Mouse (Mus musculus): Measurements from ENCODE around the gene Eps15l1. TPM values are rescaled to one million over a fixed set of nuclear protein-coding genes. Genes with fewer than 3 reads are reported as not detected.

Eps15l1 gene
- 68.8 and 71.6 TPM in 2 replicates for polyA plus RNA-seq (2014; fragmentation: Nextera tagmentation; extraction: Ambion mirVana)

DNA sequence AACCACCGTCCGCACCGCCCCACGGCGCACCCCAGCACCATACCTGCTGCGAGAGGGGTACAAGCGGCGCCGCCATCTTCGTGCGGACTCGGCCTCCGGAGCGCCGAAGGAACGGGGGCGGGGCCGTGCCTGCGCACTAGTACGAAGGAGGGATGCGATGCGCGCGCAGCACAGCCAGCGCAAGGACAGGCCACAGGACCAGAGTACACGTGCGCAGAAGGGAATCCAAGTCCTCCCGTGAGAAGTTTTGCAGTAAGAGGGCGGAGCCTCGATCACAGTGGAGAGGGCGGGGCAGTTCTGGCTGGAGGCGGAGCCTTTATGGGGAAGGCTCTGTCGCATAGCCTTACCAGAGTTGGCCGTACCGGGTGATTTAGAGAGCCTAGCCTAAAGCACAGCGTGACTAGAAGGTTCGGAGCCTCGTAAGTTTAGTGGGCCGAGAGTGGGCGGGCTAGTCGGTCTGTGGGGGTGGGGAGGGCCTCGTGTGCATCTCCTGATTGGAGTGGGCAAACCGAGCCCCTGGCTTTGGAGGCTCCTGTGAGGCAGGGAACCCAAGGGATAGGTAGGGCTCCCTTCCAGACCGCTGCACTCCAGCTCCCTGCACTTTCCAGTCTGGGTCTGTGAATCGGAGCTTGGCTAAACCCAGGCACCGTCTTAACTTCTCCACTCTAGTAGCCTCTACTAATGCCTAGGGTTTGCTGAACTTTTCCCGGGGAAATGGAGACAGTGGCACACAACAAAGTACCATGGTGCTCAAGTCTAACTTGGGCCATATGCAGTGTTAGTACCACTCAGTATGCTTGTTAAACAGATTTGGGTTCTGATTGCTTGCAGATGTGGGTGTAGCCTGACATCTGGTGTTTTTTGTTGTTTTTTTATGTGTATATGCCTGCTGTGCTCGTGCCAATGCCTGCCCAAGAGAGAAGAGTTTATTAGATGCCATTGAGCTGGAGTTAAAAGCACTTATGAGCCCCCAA is at the start of gene Eps15l1:
Gene Eps15l1, minus strand, starts transcription at position 99 of the 974 bp plus-strand sequence.
- peak; percentile 98 for ATAC-seq (replicated peaks; ENCODE audit: insufficient number of reproducible peaks, low FRiP score, low TSS enrichment, low read depth)
- Histone ChIP-seq H3K27me3 (ENCODE audit: control insufficient read depth, insufficient read depth, low read length) (no peaks in the 10 kb centered on the region), H3K4me1 (ENCODE audit: control insufficient read depth, insufficient read depth, low read length) (peaks cover 5% of the 10 kb centered on the region; the same call in 1 of the 2 replicates), H3K36me3 (replicated peaks; ENCODE audit: control insufficient read depth, insufficient read depth, low read depth, low read length) (no peaks in the 10 kb centered on the region), H3K4me2 (ENCODE audit: low read depth, low read length) (peak within 1 kb of the TSS; percentile 70), H3K4me3 (ENCODE audit: low read depth, low read length) (peak within 1 kb of the TSS; percentile 89), H3K9ac (replicated peaks; ENCODE audit: low read length) (peak within 1 kb of the TSS; percentile 90), H3K27ac (replicated peaks; ENCODE audit: low read depth, low read length) (peak within 1 kb of the TSS; percentile 78), H3K9me3 (replicated peaks; ENCODE audit: control insufficient read depth, low read length) (no peaks in the 10 kb centered on the region)
- DNase-seq (ENCODE audit: low spot score), result peak; percentile 99
- WGBS, result under 1% methylated on average over 48 of the region's 48 CpGs

DNA sequence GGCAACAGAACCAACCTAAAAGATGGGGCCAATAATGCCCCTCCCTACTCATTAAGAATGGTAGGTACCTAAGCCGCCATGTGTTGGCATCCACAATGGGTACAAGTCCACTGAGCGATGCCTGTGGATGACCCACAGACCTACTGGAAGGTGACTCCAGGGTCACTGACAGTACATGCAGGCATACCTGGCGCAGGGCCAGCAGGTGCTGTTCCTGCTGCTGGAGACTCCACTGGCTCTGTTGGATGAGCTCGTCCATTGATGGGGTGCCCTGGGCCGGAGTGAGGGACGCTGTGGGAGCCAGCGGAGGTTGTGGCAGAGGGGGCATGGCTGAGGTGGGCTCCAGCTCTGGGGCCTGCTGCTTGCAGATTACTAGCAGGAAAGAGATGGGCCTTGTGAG is 49.4 kb upstream of the Eps15l1 start:
- Histone ChIP-seq H3K36me3 (replicated peaks; ENCODE audit: control insufficient read depth, insufficient read depth, low read depth, low read length) (peaks cover 37% of the 10 kb centered on the region), H3K4me1 (ENCODE audit: control insufficient read depth, insufficient read depth, low read length) (no peaks in the 10 kb centered on the region)

DNA sequence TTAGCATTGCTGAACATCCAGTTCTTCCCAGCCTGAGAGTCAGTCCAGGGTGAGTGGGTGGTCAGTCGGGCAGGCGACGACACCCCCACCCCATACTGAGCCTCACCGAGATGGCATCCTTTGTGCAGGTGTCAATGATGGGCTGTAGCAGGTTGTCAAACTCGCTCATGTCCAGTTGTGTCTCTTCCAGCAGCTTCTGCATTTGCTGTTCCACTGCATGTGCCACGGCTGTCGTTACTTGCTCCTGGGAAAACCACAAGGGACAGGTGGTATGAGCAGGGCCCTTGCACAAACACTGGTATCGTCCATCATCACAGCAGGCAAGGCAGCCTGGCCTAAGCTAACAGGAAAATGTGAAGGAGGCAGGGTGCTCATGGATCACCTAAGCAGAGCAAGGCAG is 48.7 kb upstream of the Eps15l1 start:
- no peaks in the 10 kb centered on the region for H3K4me1 ChIP-seq (ENCODE audit: control insufficient read depth, insufficient read depth, low read length)
- WGBS, result 93% methylated on average over 8 of the region's 8 CpGs
- no peak overlapping the region for H3K4me2 ChIP-seq (ENCODE audit: low read depth, low read length)
- H3K27me3 ChIP-seq (ENCODE audit: control insufficient read depth, insufficient read depth, low read length), result no peaks in the 10 kb centered on the region
- H3K9me3 ChIP-seq (replicated peaks; ENCODE audit: control insufficient read depth, low read length), result no peaks in the 10 kb centered on the region
- DNase-seq (ENCODE audit: low spot score) (no peak), ATAC-seq (replicated peaks; ENCODE audit: insufficient number of reproducible peaks, low FRiP score, low TSS enrichment, low read depth) (no peak)
- peaks cover 42% of the 10 kb centered on the region for H3K36me3 ChIP-seq (replicated peaks; ENCODE audit: control insufficient read depth, insufficient read depth, low read depth, low read length)
- no peak overlapping the region for H3K9ac ChIP-seq (replicated peaks; ENCODE audit: low read length)
- no peak overlapping the region for H3K4me3 ChIP-seq (ENCODE audit: low read depth, low read length)
- no peak overlapping the region for H3K27ac ChIP-seq (replicated peaks; ENCODE audit: low read depth, low read length)

More for the DNA sequence above, 49.4 kb upstream of the Eps15l1 start:
- no peak for DNase-seq (ENCODE audit: low spot score)
- no peaks in the 10 kb centered on the region for H3K9me3 ChIP-seq (replicated peaks; ENCODE audit: control insufficient read depth, low read length)
- ATAC-seq (replicated peaks; ENCODE audit: insufficient number of reproducible peaks, low FRiP score, low TSS enrichment, low read depth), result no peak
- H3K4me3 ChIP-seq (ENCODE audit: low read depth, low read length), result no peak overlapping the region
- 94% methylated on average over 7 of the region's 7 CpGs for WGBS
- H3K27me3 ChIP-seq (ENCODE audit: control insufficient read depth, insufficient read depth, low read length), result no peaks in the 10 kb centered on the region
- no peak overlapping the region for H3K9ac ChIP-seq (replicated peaks; ENCODE audit: low read length)
- H3K4me2 ChIP-seq (ENCODE audit: low read depth, low read length), result no peak overlapping the region
- H3K27ac ChIP-seq (replicated peaks; ENCODE audit: low read depth, low read length), result no peak overlapping the region

DNA sequence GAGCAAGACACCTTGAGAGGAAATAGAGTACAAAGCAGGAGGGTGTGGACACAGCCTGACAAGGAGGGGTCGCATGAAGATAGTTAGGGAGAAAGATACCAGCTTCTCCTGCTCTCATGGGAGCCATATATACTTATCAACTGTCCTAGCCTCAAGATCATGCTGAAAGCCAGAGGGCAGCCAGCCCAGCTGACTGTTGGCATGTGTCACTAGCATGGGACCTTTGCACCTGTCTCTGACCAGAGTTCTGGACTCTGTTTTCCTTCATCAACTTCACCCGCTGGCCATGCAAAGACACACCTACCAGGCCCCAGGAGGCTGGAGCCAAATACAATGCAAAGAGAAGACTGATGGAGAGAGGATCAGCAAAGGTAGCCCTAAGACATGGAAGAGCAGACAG is 48.0 kb upstream of the Eps15l1 start:
- no peak overlapping the region for H3K9ac ChIP-seq (replicated peaks; ENCODE audit: low read length)
- no peaks in the 10 kb centered on the region for H3K9me3 ChIP-seq (replicated peaks; ENCODE audit: control insufficient read depth, low read length)
- no peaks in the 10 kb centered on the region for H3K4me1 ChIP-seq (ENCODE audit: control insufficient read depth, insufficient read depth, low read length)
- ATAC-seq (replicated peaks; ENCODE audit: insufficient number of reproducible peaks, low FRiP score, low TSS enrichment, low read depth) (no peak), DNase-seq (ENCODE audit: low spot score) (no peak)
- WGBS, result 93% methylated on average over 2 of the region's 2 CpGs
- H3K4me3 ChIP-seq (ENCODE audit: low read depth, low read length), result no peak overlapping the region
- no peak overlapping the region for H3K4me2 ChIP-seq (ENCODE audit: low read depth, low read length)
- no peaks in the 10 kb centered on the region for H3K27me3 ChIP-seq (ENCODE audit: control insufficient read depth, insufficient read depth, low read length)
- peaks cover 44% of the 10 kb centered on the region for H3K36me3 ChIP-seq (replicated peaks; ENCODE audit: control insufficient read depth, insufficient read depth, low read depth, low read length)
- no peak overlapping the region for H3K27ac ChIP-seq (replicated peaks; ENCODE audit: low read depth, low read length)

DNA sequence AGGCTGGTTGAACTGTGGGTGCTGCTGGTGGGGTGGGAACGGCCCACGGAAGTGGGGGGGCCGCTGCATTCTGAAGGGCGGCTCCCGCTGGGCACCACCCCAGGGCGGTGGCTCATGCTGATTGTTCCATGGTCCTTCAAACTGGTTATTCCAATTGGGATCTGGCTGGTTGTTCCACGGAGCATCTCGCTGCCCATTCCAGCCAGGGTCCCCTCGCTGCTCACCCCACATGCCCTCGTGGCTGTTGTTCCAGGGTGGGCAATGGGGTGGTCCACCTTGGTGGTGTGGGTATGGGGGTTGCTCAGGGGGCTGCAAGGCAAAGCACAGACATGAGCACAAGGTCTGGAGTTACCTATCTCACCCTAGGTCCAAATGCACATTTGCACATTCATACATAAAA is 43.0 kb upstream of the Eps15l1 start:
- no peak overlapping the region for H3K27ac ChIP-seq (replicated peaks; ENCODE audit: low read depth, low read length)
- 97% methylated on average over 10 of the region's 10 CpGs for WGBS
- H3K4me1 ChIP-seq (ENCODE audit: control insufficient read depth, insufficient read depth, low read length), result no peaks in the 10 kb centered on the region
- no peaks in the 10 kb centered on the region for H3K9me3 ChIP-seq (replicated peaks; ENCODE audit: control insufficient read depth, low read length)
- no peak for ATAC-seq (replicated peaks; ENCODE audit: insufficient number of reproducible peaks, low FRiP score, low TSS enrichment, low read depth)
- no peak overlapping the region for H3K4me3 ChIP-seq (ENCODE audit: low read depth, low read length)
- DNase-seq (ENCODE audit: low spot score), result no peak
- no peaks in the 10 kb centered on the region for H3K27me3 ChIP-seq (ENCODE audit: control insufficient read depth, insufficient read depth, low read length)
- peaks cover 62% of the 10 kb centered on the region for H3K36me3 ChIP-seq (replicated peaks; ENCODE audit: control insufficient read depth, insufficient read depth, low read depth, low read length)
- no peak overlapping the region for H3K4me2 ChIP-seq (ENCODE audit: low read depth, low read length)
- H3K9ac ChIP-seq (replicated peaks; ENCODE audit: low read length), result no peak overlapping the region

GRCm38 (mm10) chr8:72459881-72460533 is 38.7 kb upstream of the Eps15l1 start:
- no peak overlapping the region for H3K9ac ChIP-seq (replicated peaks; ENCODE audit: low read length)
- H3K9me3 ChIP-seq (replicated peaks; ENCODE audit: control insufficient read depth, low read length), result no peaks in the 10 kb centered on the region
- H3K4me3 ChIP-seq (ENCODE audit: low read depth, low read length), result no peak overlapping the region
- WGBS, result 82% methylated on average over 4 of the region's 4 CpGs
- DNase-seq (ENCODE audit: low spot score) (no peak), ATAC-seq (replicated peaks; ENCODE audit: insufficient number of reproducible peaks, low FRiP score, low TSS enrichment, low read depth) (no peak)
- H3K36me3 ChIP-seq (replicated peaks; ENCODE audit: control insufficient read depth, insufficient read depth, low read depth, low read length), result peaks cover 37% of the 10 kb centered on the region
- no peak overlapping the region for H3K27ac ChIP-seq (replicated peaks; ENCODE audit: low read depth, low read length)
- no peaks in the 10 kb centered on the region for H3K27me3 ChIP-seq (ENCODE audit: control insufficient read depth, insufficient read depth, low read length)
- no peaks in the 10 kb centered on the region for H3K4me1 ChIP-seq (ENCODE audit: control insufficient read depth, insufficient read depth, low read length)
- H3K4me2 ChIP-seq (ENCODE audit: low read depth, low read length), result no peak overlapping the region

DNA sequence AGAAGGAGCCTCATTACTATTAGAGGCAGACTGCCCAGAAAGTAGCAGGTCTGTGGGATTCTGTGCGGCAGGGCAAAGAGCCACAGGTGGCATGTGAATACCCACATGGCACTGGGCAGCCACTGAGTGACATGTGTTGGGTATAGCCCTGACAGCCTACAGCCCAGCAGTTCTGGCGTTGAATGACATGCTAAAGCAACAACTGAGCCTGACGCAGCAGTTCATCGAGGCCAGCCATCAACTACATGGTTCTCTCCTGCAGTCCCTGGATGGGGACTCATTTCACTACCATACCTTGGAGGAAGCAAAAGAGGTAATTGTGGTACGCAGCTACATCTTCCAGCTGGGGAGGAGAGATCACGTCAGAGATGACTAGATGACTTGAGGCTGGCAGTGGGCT is 37.2 kb upstream of the Eps15l1 start:
- 87% methylated on average over 6 of the region's 6 CpGs for WGBS
- Histone ChIP-seq H3K9ac (replicated peaks; ENCODE audit: low read length) (no peak overlapping the region), H3K27ac (replicated peaks; ENCODE audit: low read depth, low read length) (no peak overlapping the region), H3K4me1 (ENCODE audit: control insufficient read depth, insufficient read depth, low read length) (no peaks in the 10 kb centered on the region), H3K4me2 (ENCODE audit: low read depth, low read length) (no peak overlapping the region), H3K27me3 (ENCODE audit: control insufficient read depth, insufficient read depth, low read length) (no peaks in the 10 kb centered on the region), H3K4me3 (ENCODE audit: low read depth, low read length) (no peak overlapping the region), H3K9me3 (replicated peaks; ENCODE audit: control insufficient read depth, low read length) (no peaks in the 10 kb centered on the region), H3K36me3 (replicated peaks; ENCODE audit: control insufficient read depth, insufficient read depth, low read depth, low read length) (peaks cover 32% of the 10 kb centered on the region)
- ATAC-seq (replicated peaks; ENCODE audit: insufficient number of reproducible peaks, low FRiP score, low TSS enrichment, low read depth) (no peak), DNase-seq (ENCODE audit: low spot score) (no peak)

- Histone ChIP-seq H3K9ac (replicated peaks; ENCODE audit: low read length) (no peak overlapping the region), H3K9me3 (replicated peaks; ENCODE audit: control insufficient read depth, low read length) (no peaks in the 10 kb centered on the region), H3K36me3 (replicated peaks; ENCODE audit: control insufficient read depth, insufficient read depth, low read depth, low read length) (peaks cover 25% of the 10 kb centered on the region), H3K4me1 (ENCODE audit: control insufficient read depth, insufficient read depth, low read length) (no peaks in the 10 kb centered on the region), H3K4me2 (ENCODE audit: low read depth, low read length) (no peak overlapping the region), H3K27ac (replicated peaks; ENCODE audit: low read depth, low read length) (no peak overlapping the region), H3K27me3 (ENCODE audit: control insufficient read depth, insufficient read depth, low read length) (no peaks in the 10 kb centered on the region), H3K4me3 (ENCODE audit: low read depth, low read length) (no peak overlapping the region)
- DNase-seq (ENCODE audit: low spot score) (no peak), ATAC-seq (replicated peaks; ENCODE audit: insufficient number of reproducible peaks, low FRiP score, low TSS enrichment, low read depth) (no peak)
- 96% methylated on average over 3 of the region's 3 CpGs for WGBS
Observed at GRCm38 (mm10) chr8:72457806-72458205, 36.5 kb upstream of the Eps15l1 start.
